Mouse (Mus musculus): ENCODE data around the gene Plpp7. TPM values are rescaled to one million over a fixed set of nuclear protein-coding genes. Genes with fewer than 3 reads are reported as not detected.
A peak's percentile ranks its signal among the peaks of the same experiment; 100 is the strongest.

The Plpp7 gene
- total RNA-seq, 2 experiments from 2014 or later, result 26.1 to 30.9 TPM

DNA sequence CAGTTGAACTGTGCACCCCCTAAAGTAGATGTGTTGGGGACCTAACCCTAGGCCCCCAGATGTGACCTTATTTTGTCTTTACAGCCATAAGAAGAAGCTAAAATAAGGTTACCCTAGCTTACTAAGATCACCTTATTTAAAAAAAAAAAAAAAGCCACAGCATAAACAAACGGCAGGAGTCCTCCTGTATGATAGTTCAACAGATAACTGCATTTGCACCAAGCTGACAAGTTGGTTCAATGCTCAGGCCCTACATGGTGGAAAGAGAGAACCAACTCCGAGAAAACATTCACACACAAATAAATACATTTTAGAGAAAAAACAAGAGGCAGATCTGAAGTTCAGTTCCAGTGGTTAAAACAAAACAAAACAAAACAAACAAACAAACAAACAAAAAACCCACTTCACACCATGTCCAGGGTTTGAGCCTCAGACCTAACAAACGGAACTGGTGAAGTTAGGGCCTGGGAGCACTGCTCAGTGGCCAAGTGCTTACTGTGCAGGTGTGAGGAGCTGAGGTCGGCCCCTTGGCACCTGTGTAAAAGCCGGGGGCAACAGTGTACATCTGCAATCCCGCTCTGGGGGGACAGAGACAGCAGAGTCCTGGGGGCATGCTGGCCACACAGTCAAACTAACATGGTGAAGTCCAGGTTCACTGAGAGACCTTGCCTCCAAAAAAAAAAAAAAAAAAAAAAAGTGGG, 36.7 kb downstream of the Plpp7 start:
- no peak for DNase-seq
- intact Hi-C loops (cut with DNase I), result loop anchor here (2.0 to 10.0 kb wide), 3 partner anchors 49 to 447 kb away; partner anchors contain the start of gene Abl1

DNA sequence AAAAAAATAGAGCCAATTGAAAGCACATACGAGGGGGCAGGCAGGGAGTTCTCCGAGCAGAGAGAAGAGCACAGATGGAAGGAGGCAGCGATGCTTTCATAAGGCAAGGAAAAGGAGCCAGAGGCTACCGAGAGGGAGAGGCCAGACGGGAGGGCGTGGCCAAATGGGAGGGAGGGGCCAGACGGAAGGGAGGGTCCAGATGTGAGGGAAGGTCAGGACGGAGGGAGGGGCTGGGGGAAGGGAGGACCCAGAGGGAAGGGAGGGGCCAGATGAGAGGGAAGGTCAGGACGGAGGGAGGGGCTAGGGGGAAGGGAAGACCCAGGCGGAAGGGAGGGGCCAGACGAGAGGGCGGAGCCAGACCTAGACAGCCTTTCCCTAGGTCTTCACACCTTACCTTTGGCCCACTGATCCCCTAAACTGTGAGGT, 37.3 kb downstream of the Plpp7 start:
- DNase-seq, result peak; percentile 48 to 68
- intact Hi-C loops (cut with DNase I), result loop anchor here (5.0 to 10.0 kb wide), 2 partner anchors 95 to 448 kb away; partner anchors contain the start of gene Abl1

DNA sequence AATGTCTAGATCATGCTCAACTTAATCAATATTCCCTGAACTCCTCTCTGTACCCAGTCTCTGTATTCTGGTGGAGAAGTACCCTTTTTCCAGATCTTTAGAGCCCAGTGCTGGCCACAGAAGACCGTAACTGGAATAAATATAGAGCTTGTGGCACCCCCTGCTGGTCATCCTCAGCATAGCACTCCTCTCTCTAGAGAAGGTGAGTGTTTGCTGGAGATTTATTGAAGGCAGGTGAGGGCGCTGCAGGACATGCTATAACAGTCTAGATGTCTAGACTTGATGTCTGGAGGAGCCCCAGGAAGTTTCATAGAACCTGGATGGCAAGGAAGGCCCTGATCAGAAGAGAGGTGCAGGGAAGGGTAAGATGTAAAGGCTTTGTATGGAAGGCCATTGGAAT, 38.7 kb downstream of the Plpp7 start:
- intact Hi-C loops (cut with DNase I), result loop anchor here (2.0 to 10.0 kb wide), 3 partner anchors 97 to 449 kb away; partner anchors contain the start of gene Abl1
- DNase-seq, result peak; percentile 85 to 90

DNA sequence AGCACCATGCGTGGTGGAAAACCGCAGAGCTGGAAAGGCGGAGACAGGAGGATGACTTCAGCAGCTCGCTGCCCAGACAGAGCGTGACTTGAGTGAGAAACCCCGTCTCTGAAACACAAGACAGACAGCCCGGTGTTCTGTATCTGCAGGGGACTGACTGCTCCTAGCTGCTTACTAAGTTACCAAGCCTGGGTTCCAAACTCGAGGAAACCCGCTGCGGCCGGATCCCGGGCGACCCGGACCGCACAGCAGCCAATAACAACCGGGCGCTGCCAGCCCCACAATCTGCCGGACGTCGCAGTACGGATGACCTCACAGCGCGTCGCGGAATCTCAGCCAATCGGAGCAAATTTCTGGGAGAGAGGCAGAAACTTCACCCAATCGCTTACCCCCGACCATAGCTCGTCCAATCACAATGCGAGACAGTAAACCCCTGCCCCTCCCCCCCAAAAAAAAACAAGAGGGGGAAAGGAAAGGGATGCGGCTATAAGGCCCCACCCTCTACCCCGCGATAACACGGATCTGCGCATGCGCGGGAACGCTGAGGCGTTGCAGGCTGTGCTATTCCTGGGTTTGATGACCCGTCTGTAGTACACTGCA, 42.4 kb downstream of the Plpp7 start:
- intact Hi-C loops (cut with DNase I), result loop anchor here (5.0 to 10.0 kb wide), 2 partner anchors 145 to 453 kb away; partner anchors contain the start of gene Abl1
- peak; percentile 97 for DNase-seq

DNA sequence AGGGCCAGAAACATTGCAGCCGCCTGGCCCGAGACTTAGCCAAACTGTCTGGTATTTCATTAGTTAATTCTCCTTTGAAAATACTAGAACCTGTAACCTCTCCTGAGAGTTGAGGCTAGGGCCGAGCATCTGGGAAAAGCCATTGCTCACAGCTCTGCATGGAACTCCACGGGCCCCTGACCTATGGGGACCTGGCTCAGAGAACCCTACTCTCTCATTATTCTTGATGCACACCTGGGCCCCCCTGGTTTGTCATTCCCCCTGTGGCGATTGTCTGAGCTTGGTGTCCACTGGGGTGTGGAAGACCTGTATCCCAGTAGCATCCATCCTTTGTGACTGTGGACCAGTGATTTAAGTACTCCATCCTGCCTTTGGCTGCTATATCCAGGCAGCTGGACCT, 44.0 kb downstream of the Plpp7 start:
- intact Hi-C loops (cut with DNase I), result loop anchor here (5.0 to 10.0 kb wide), 2 partner anchors 143 to 455 kb away; partner anchors contain the start of gene Abl1
- DNase-seq, result no peak

DNA sequence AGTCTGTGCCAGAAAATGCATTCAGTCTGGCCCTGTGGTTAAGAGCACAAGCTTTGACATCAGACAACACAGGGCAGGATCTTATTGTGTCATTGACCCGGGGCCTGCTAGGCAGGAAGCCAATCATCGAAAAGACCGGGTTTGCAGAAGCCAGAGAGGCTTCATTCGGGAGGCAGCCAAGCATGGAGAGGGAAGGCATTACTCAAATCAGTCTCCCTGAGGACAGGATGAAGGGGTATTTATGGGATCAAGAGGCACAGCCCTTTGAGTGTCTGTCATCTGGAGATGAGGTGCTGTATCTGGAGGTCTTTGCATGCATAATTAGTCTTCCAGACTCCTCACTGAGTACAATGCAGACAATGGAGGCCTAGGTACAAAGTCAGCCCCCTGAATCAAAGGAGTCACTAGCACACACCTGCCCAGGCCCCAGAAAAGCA, 45.2 kb downstream of the Plpp7 start:
- intact Hi-C loops (cut with DNase I), result no loop called here
- no peak for DNase-seq

DNA sequence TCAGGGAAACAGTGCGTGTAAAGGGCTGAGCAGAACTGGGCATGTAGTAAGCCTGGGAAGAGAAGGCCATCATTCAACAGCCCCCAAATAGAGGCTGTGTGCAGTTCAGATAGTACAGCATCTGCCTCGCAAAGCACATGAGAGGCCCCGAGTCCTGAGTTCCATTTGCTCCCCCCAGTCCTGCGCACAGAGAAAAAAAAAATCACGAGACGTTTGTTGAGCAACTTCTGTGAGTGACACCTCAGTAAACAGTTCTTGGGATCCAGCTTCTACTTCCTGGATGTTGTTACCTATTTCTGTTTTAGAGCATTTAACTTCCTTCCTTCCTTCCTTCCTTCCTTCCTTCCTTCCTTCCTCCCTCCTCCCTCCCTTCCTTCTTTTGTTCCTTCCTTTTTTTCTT, 46.3 kb downstream of the Plpp7 start:
- intact Hi-C loops (cut with DNase I), result no loop called here
- no peak for DNase-seq

DNA sequence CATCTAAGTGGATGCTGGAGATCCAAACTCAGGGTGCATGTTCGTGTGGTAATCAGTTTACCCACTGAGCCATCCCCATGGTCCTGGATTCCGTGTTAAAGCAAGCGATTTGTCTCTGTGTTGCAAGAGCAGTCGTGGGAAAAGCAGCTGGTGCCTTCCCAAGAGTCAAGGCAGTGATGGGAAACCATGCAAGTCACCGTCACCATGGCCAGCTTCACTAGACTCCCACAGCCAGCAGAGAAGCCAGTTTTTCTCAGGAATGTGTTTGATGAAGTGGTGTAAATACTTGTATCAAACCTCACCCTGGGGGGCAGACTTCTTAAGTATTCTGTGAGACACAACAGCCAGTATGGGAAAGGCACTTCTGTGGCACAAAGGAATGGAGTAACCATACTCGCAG, 47.0 kb downstream of the Plpp7 start:
- intact Hi-C loops (cut with DNase I), result no loop called here
- DNase-seq, result no peak

DNA sequence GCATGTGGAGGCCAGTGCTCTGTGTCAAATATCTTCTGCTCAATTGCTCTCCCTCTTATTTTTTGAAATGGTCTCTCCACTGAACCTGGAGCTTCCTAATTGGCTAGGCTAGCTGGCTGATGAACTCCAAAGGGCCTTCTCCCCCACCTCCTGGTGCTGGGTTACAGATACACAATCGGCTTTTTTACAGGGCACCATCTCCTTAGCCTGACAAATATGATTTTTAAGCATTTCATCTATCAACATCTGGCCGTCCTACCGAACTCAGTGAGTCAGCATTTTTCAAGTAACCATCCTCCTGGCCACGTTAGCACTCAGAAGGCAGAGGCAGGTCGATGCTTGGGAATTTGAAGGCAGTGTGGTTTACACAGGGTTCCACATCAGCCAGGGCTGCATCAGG, 49.3 kb downstream of the Plpp7 start:
- intact Hi-C loops (cut with DNase I), result no loop called here

DNA sequence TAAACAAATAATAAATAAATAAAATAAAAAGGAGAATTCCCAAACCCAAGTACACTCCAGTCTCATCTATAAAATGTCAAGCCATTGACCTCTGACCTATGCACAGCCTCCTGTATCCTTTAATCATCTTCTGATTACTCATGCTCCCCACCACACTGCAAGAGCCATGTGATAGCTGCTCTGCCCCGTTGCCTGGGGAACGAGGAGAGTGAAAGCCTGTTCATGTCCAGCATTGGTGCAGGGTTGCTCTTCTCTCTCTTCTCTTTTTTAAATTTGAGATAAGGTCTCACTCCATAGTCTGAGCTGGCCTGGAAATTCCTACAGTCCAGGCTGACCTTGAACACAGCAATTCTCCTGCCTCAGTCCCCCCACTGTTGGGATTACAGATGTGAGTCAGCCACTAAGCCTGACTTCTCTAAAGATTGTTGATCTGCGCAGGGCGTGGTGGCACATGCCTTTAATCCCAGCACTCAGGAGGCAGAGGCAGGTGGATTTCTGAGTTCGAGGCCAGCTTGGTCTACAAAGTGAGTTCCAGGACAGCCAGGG, 51.4 kb downstream of the Plpp7 start:
- no peak for DNase-seq
- intact Hi-C loops (cut with DNase I), result no loop called here

More for the DNA sequence above, 49.3 kb downstream of the Plpp7 start:
- DNase-seq, result no peak

DNA sequence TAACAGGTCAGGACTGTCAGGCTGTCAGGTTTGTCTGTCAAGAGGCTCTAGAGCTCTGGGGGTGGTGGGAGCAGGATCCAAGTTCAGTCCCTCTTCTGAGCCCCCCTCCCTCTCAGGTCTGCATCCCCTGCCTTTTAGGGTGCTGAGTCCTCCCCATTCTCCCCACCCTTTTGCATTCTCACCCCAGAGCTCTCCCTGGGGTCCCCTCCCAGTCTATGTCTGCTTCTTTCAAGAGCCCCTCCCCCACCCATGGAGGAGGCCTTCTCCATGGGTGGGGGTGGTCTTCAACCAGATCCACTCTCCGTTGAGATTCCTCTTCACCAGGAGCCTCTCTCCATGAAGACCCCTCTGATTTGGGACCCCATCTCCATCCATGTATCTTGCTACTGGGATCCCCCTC, 54.8 kb downstream of the Plpp7 start:
- intact Hi-C loops (cut with DNase I), result loop anchor here (1.0 kb wide), 1 partner anchor 42 kb away; no protein-coding TSS in a partner anchor
- no peak for DNase-seq

DNA sequence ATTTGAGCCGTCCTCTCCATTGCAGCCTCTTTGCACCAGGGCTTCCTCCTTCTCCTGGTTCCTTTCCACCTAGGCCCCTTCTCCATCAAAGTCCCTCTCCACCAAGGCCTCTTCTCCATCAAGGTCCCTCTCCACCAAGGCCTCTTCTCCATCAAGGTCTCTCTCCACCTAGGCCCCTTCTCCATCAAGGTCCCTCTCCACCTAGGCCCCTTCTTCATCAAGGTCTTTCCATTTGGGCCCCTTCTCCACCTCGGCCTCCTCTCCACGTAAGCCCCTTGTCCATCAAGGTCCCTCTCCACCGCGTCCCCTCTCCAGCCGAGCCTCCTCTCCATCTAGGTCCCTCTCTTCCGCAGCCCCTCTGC, 55.2 kb downstream of the Plpp7 start:
- intact Hi-C loops (cut with DNase I), result loop anchor here (1.0 kb wide), 1 partner anchor 42 kb away; no protein-coding TSS in a partner anchor
- DNase-seq, result no peak

DNA sequence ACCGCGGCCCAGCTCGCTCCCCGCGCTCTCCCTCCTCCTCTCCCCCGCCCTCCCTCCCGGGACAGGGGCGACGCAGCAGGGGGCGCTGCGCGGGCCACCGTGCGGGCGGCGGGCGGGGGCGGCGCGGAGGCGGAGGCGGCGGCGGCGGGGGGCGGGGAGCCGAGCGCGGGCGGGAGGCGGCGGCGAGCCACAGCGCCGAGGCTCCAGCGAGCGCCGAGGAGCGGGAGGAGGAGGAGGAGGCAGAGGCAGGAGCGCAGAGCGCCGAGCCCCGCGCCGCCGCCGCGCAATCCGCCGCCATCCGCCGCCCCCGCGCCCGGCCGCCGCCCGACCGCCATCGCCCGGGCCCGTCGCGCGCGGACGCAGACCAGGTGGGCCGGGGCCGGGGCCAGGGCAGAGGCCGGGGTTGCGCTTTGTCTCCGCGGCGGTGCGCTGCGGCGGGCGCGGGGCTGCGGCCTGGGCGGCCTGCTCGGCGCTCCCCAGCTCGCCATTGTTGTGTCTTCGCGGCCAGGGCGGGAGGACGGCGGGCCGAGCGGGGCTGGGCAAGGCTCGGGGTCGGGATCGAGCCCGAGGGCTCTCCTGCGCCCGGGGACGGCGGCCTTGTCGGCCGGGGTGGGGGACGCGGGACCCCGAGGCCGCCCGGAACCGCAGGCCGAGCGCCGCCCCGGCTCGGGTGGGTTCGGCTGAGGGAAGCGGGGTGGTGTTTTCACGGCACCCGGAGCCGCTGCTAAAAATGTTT, 55.8 kb downstream of the Plpp7 start, which contains the start of gene Prrc2b:
Prrc2b (plus strand) TSS at position 159 of the 736 bp plus-strand sequence.
- intact Hi-C loops (cut with DNase I), result loop anchor here (1.0 kb wide), 1 partner anchor 41 kb away; no protein-coding TSS in a partner anchor
- DNase-seq, result peak; percentile 84 to 88

DNA sequence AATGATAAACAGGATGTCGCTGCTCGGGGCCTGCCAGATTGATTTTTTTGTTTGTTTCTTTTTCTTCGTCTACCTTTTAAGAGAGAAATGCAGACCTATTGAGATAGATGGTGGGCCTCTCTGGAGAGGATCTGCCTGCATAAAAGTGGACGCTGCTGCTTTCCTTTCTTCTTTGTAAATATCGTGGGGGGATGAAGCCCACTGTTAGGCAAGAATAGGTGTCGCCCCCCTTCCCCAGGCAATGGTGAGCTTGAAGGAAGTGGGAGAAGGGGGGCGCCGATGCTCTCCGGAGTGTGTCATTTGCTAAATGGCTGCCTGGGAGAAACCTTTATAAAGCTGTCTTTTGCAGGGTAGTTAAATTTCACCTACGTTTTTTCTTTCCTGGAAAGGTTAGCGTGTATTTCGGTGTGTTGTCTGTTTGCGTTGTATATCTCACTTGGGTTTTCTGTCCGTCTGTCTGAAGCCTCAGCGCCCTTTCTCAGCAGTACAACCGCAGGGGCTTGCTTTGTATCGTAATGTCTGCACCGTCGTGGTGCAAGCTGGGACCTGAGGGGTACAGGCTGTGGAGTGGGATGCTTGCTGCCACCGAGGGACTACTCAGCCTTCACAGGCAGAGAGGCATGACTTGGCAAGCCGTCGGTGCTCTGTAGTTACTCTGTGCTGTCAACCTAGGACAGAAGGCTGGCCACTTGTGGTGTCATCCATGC, 56.5 kb downstream of the Plpp7 start:
- intact Hi-C loops (cut with DNase I), result loop anchor here (2.0 kb wide), 1 partner anchor 15 kb away; no protein-coding TSS in a partner anchor
- DNase-seq, result no peak

DNA sequence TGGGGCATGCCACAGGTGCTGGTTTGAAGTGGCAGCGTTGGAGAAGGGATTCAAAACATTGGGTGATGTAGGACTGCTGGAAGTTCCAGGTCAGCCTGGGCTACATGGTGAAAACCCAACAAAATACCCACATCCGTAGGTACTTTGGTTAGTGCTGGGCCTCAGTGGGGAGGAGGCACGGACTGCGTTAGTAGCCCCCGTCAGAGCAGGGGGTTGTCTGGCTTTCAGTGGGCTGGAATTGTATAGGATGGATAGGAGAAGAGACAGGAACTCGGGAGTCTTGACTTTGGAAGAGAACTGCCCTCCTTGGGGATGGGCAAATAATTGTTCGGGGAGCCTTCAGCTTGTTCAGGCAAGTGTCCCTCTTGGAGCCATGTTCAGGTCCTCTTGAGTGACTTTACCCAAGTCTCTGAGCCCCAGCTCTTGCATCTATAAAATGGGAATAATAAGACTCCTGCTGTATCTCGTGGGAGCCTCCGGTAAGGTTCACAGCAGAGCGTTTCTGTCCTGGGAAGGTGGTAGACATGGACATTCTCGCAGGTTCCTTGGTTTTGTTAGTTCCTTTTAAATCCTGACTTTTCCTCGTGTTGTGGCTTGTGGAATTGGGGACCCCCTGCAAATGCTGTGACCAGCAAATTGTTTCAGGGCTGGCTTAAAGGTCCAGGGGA, 57.2 kb downstream of the Plpp7 start:
- no peak for DNase-seq
- intact Hi-C loops (cut with DNase I), result loop anchor here (2.0 kb wide), 1 partner anchor 14 kb away; no protein-coding TSS in a partner anchor

DNA sequence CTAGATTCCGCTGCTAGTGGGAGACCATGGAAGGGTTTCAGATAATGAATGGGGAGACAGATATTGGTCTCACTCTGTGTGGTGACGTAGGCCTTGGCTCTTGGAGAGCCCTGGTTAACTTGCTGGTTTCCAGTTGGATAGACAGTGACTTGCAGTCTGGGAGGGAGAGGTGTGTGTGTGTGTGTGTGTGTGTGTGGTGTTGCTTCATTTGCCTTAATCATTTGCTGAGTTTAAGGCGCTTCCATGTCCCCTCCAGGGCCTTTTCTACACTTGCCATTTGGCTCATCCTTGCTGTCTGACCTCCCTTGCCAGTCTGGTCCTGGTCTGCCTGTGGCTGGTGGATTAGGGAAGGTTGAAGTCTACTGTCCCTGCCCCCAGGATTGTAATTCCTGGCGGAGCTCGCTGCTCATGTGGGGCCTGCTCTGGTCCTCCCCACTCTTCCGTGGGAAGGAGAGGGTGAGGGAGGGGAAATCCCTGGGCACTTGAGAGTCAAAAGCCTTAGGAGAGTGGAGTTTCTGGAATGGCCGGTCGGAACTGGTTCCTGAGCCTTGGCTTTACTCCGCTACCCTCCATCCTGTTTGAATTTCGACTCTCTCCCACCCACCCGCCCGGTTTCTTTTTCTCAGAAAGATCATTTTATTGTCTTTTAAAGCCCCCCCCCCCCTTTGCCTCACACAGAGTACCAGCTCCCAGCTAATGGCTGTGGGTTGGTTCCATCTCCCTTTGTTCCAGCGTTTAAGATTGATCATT, 57.9 kb downstream of the Plpp7 start:
- intact Hi-C loops (cut with DNase I), result loop anchor here (2.0 kb wide), 1 partner anchor 14 kb away; no protein-coding TSS in a partner anchor

DNA sequence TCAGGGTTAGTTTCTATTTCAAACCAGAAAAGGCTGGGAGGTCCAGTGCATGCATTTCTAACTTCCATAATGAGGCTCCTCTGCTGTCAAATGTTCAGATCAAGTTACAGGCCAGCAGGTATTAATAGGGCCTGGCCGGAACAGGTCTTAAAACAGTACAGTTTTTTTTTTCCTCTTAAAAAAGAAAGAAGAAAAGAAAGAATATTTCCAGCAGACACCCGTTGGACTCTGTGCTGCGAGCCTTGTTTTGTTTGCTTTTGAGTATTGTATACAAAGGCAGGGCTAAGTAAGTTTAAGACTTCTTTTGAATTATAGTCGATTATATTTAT, 58.4 kb downstream of the Plpp7 start:
- no peak for DNase-seq
- intact Hi-C loops (cut with DNase I), result loop anchor here (2.0 kb wide), 1 partner anchor 13 kb away; no protein-coding TSS in a partner anchor

More for the DNA sequence above, 57.9 kb downstream of the Plpp7 start:
- peak in 1 of 2 experiments; percentile 54 for DNase-seq

DNA sequence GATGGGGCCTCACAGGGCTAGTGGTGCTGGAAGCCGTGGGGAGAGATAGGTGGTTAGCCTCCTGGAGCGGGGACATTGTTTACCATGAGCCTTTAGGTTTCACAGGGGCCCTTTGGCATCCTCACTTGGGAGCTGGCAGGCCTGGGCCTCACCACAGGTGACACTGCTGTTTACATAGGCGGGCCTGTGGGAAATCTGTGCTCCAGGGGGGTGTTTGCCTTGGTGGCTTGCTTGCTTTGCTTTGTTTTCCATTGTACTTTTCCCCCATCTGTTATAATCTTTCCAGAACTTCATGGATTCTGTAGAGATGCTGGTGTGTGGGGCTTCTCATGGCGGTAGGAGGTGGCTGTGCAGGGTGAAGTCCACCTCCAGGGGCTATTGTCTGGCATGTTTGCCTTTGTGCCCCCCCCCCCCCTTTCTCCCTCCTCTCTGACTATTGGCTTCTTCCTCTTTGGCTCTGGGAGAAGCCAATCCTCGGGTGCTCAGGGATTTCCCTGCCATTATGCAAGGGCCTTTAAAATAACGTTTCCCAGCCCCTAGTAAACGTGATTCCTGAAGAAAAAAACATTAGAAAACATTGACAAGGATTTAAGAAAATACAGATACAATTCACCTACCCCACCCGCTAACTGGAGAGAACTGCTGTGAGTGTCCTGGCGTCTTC, 59.1 kb downstream of the Plpp7 start:
- intact Hi-C loops (cut with DNase I), result no loop called here
- DNase-seq, result no peak
